Mouse (Mus musculus) right cerebral cortex, postnatal 36 days (tissue): ENCODE measurements around the gene Ccdc113.

Experiments
- DNase-seq, 2 experiments: peaks; one replicate each; pipeline ENCODE4 v3.0.0; 2022; ENCODE audit warnings: low spot score in 2 of 2, mixed read lengths in 1 of 2

Gene Ccdc113

DNA sequence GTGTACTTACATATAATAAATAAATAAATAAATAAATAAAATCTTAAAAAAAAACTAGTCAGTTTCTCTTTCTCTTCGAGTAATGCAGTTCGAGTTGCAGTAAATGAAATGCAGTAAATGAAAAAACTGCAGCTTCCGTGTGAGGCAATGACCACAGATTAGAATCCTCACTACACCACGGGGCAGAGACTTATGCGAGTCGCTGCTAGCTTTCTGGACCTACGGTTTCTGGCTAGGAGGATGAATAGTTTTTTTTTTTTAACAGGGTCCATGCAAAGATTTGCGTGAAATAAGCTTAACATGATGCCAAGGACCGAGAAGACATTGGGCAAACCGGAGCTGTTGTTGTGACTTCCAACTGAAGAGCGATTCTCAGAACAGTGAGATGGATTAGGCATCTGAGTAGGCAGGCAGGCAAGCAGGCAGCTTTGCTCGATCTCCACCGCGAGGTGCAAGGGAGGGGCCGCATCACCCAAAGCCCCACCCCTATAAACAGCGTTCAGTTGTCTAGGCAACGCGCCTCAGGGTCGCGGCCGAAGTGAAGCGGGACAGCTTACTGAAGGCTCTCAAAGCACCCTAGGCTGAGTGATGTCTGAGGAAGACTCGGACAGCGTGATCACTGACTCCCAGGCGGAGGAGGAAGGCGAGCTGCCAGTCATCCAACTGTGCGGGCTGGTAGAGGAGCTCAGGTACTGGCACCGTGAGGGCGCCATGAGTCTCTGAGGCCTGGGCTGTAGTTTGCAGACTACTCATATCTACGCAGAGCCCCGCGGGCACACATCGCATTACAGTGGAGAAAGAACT lies at the start of gene Ccdc113:
Gene Ccdc113 (plus strand): TSS at position 502 of the 804 bp plus-strand sequence.
- peak; percentile 53 to 63 for DNase-seq

DNA sequence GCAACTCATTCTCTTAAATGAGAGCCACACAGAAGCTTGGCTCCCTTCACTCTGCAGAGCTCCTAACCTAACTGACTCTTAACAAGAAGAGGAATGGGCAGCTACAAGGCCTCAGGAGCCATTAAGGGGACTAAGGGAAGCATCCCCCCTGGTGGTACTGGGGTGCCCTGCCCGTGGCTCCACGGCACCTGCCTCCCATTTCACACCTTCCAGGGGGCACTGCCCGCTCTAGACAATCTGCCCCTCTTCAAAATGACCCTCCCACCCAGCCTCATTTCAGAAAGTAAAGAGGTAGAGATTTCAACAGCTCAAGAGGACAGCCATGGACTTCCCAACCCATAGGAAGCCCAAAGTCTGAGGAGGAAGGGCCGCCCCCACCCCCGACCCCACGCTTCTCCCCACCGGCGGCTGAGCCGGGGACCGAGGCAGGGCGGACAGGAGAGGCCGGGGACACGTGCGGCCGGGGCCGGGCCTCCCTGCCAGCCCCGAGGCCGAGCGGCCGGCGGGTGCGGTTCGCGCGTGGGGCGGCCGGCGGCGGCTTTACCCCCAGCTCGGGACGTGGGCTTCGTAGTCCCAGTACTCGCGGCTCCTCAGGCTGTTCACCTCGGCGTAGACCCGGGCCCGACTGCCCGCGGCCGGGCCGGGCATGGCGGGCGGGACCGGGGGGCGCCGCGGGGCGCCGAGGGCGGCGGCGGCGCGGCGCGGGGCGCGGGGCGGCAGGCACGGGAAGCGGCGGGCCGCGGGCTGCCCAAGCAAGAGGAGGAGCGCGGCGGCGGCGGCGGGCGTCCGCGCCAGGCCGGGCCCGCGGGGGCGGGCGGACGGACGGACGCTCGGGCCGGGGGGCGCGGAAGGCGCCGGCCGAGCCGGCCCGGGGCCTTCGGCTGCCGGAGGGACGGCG lies 45.8 kb upstream of the Ccdc113 start:
- DNase-seq = no peak

DNA sequence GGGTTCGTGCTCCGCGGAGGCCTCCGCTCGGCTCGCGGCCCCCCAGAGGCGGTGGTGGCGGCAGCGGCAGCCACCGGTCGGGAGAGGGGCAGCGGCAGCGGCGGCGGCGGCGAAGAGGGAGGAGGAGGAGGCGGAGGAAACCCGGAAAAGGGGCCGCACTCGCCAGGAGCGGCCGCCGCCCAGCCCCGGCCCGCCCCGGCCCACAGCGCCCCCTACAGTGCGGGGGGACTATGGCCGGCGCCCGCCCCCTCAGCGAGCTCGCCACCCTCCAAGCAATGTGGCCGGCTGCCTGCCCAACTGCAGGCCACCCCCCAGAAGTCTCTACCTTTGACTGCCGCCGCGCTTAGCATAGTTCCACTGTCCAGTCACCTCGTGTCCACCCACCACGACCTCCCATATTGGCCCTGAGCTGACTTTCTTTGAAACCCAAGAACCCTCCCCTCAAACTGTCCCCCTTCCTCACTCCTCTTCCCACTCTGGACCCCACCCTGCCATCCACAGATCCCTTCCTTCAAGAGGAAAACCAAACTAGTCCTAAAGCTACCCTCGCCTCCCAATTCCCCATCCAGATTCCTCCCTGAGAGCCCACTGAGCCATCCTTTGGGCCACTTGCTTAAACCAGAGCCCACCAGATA lies 45.1 kb upstream of the Ccdc113 start:
- peak; percentile 57 to 59 for DNase-seq

DNA sequence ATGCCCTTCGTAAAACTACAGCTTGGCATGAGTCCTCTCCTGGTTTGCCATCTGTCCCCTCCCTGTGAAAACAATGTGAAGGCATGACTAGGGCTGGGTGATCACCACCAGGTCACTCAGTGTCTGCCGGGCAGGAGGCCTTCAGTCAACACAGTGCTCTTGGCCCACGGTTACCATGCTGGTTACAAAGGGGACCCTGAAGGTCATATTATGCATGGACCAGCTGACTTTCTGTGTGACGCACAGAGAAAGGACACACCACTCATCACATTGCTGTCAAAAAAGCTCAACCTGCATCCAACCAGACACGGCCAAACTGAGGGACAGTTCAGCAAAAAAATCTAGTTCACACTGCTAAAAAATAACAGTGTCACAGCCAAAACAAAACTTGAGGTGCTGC lies 43.9 kb upstream of the Ccdc113 start, which contains the start of gene Csnk2a2:
Gene Csnk2a2 (minus strand): TSS at position 34 of the 400 bp plus-strand sequence.
- DNase-seq = no peak

DNA sequence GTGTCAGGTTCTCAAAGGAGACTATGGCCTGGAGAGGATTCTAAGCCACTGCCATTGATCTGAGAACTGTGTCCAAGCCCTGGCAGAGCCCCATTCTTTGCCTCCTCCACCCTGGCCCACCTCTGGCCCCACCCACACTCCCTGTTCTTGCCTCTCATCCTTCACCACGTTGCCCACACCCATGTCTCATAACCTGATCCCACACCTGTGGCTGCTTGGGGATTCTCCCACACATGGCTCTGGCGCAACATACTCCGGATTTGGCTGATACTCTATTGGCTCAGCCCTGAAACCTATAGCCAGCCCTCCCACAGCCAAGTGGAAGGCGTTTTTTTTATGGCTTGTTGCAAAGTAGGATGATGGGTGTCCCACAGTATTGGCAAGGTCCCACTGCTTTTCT lies 41.8 kb upstream of the Ccdc113 start:
- DNase-seq = no peak

DNA sequence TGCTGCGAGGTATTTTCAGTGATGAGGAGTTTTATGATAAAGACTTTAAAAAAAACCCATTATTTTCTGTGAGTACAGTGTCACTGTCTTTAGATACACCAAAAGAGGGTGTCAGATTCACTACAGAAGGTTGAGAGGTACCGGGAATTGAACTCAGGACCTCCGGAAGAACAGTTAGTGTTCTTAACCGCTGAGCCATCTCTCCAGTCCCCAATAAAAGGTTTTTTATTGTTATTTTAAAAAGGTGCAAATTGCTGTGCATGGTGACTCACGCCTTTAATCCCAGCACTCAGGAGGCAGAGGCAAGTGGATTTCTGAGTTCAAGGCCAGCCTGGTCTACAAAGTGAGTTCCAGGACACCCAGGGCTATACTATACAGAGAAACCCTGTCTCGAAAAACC lies 38.4 kb upstream of the Ccdc113 start:
- no peak for DNase-seq

DNA sequence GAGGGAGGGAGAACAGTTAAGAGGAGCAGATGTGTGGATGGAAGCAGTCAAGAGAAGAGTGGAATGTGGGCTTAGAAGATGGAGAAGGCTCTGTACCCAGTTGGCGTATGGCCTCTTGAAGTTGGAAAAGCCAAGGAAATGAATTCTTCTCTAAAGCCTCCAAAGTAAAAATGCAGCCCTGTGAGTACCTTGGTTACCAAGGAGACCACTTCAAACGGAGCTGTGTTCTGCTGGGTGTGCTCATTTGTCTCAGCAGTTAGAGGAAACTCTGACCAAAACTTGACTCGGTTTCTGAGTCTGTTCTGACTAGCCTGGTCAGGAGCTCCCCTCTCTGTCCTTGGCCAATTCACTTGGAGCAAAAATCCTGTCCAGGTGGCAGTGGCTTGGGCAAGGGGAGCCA lies 37.5 kb upstream of the Ccdc113 start:
- no peak for DNase-seq

- no peak for DNase-seq
Observed at GRCm38 (mm10) chr8:95497821-95498220, 36.1 kb upstream of the Ccdc113 start.

GRCm38 (mm10) chr8:95499266-95500064 lies 34.4 kb upstream of the Ccdc113 start:
- no peak for DNase-seq

GRCm38 (mm10) chr8:95500436-95500835 lies 33.4 kb upstream of the Ccdc113 start:
- DNase-seq = no peak

DNA sequence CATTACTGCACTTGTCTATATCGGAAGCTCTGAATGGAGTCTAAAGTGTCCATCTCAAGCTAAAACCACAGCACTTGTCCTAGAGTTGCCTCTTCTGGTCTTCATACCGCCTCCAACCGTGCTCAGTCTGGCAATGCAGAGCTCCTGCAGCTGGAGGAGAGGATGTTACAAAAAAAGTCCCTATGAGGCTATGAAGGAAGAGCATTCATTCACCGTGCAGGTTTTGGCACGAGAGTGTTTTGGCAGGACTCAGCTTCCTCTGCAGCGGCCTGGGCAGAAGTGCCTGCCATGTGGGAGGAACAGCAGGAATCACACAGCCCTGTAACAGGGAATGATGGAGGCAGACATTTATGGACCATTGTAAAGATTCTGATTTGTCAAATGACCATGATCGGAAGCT lies 31.5 kb upstream of the Ccdc113 start:
- DNase-seq = no peak

DNA sequence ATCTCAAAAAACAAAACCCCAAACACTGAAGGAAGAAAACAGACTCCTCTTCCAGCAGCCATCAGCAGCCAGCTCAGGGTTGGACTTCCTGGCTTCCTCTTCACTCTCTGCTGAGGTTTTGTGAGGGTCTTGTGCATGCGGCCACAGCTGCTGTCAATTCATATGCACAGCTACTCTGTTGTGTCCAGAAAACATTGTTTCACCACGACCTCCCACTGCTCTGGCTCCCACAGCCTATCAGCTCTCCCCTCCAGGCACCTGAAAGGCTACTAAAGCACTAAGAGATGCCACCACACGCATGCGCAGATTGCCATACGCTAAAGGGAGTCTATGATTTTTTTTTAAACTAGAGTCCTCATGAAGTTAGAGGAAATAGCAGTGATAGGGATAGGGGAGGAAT lies 29.1 kb upstream of the Ccdc113 start:
- DNase-seq = no peak

DNA sequence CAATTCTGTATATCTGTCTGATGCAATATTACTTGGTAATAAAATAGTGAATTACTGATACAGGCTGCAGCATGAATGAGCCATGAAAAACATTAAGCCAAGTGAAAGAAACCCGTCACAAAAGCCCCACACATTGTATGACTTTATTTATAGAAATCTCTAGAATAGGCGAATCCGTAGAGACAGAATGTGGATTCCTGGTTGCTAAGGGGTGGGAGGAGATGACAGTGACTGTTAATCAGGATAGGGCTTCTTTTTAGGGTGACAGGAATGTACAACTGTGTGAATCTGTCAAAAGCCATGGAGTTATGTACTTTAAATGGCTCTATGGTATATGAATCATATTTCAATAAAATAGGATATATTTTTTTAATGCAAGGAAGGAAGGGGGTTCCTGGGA lies 28.3 kb upstream of the Ccdc113 start:
- peak in 1 of 2 experiments; percentile 50 for DNase-seq

DNA sequence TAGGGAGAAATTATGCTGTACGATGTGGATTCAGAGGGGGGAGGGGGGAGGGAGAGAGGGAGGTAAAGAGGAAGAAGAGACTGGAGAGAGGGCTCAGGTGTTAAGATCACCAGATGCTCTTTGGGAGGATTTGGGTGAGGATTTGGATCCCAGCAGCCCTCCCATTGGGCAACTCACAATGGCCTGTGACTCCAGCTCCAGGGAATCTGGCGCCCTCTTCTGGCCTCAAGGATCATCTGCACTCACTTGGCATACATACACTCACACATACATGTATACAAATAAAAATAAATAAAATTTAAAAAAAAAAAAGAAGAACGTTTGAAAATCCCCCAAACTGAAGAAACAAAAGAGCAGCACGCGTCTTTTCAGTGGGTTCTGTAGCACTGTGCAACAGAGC lies 27.6 kb upstream of the Ccdc113 start:
- DNase-seq = no peak

- DNase-seq = no peak
Observed at GRCm38 (mm10) chr8:95512257-95512656, 21.6 kb upstream of the Ccdc113 start.

DNA sequence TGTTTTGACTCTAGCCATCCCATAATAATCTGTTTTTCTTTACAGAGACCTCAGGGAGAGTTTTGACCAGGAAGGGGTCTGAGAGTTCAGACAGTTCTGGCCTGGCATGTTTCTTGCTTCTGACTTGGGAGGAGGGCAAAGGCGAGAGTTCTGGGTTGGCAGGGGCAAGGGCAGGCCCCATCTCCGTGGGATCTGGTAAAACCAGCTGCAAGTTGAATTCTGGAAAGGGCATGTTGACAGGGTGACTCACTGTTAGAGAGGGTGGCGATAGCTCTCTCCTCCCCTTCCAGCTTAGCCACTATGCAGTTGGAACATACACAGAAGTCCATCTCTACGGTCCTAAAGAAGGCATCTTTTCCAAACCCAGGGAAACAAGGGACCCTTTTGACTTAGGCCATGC lies 20.7 kb upstream of the Ccdc113 start:
- no peak for DNase-seq

- peak in 1 of 2 experiments; percentile 46 for DNase-seq
Observed at GRCm38 (mm10) chr8:95516928-95517327, 17.0 kb upstream of the Ccdc113 start.

GRCm38 (mm10) chr8:95523991-95524390 lies 9.9 kb upstream of the Ccdc113 start:
- DNase-seq = no peak

GRCm38 (mm10) chr8:95528194-95528593 lies 5.7 kb upstream of the Ccdc113 start:
- no peak for DNase-seq

GRCm38 (mm10) chr8:95528750-95529310 lies 5.1 kb upstream of the Ccdc113 start:
- no peak for DNase-seq

- DNase-seq = no peak
Observed at GRCm38 (mm10) chr8:95532206-95532605, 1.7 kb upstream of the Ccdc113 start.
